Mouse (Mus musculus): ENCODE measurements around the gene Ighmbp2. TPM values are rescaled to one million over a fixed set of nuclear protein-coding genes. Genes with fewer than 3 reads are reported as not detected.
"Not testable (repeated sequence)": the region's sequence is repeated elsewhere in the genome, so short reads cannot be mapped to it uniquely, and the experiment has no call there.

Ighmbp2 gene
- polyA plus RNA-seq, 1 experiment from 2014 or later: 13.8 TPM

GRCm38 (mm10) chr19:3260591-3260990 lies 22.2 kb downstream of the Ighmbp2 start:
- Histone ChIP-seq H3K9ac (no peak overlapping the region), H3K27me3 (no peaks in the 10 kb centered on the region), H3K27ac (no peak overlapping the region), H3K4me2 (replicated peaks) (no peak overlapping the region), H3K9me3 (no peaks in the 10 kb centered on the region), H3K4me1 (no peaks in the 10 kb centered on the region), H3K4me3 (no peak overlapping the region), H3K36me3 (peaks cover 54% of the 10 kb centered on the region)
- no peak for ATAC-seq (ENCODE audit: insufficient number of reproducible peaks, insufficient read depth, low FRiP score, low TSS enrichment)
- 92% methylated on average over 3 of the region's 3 CpGs for WGBS

DNA sequence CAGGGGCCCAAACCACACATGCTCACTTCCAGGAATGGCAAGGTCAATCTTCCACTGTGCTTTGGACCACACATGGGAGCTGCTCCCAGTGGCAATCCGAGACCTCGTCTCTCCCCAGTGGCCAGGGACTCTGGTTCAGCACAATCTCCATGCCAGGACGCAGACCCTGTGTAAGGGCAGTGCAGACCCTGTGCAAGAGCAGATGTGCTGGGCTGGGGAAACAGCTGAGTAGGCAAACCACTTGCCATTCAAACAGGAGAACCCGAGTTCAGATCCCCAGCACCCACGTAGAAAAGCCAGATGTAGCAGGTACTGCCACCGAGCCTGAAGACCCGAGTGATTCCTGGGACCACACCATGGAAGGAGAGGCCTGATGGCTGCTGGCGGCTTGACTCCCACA lies 22.8 kb downstream of the Ighmbp2 start:
- Histone ChIP-seq H3K27ac (no peak overlapping the region), H3K4me3 (no peak overlapping the region), H3K9ac (no peak overlapping the region), H3K4me1 (no peaks in the 10 kb centered on the region), H3K4me2 (replicated peaks) (no peak overlapping the region), H3K36me3 (peaks cover 48% of the 10 kb centered on the region), H3K27me3 (no peaks in the 10 kb centered on the region), H3K9me3 (no peaks in the 10 kb centered on the region)
- 91% methylated on average over 8 of the region's 8 CpGs for WGBS
- no peak for ATAC-seq (ENCODE audit: insufficient number of reproducible peaks, insufficient read depth, low FRiP score, low TSS enrichment)

DNA sequence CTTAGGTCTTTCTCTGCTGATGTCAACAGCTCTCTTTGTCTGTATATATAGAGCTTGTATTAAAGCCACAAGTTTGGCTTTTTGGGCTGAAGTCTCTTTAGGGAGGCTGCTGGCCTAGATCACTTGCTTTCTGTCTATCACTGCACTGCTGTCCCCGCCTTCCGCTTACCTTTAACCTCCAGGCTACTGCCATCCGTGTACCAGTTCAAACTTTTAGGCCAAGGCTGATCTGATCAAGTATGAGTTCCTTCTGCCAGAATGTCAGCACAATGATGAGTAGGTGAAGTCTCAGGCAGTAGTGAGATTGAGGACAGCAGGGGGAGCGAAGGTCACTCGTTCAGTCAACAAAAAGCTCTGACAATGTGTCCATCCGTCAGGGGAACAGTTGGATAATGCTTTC lies 57.6 kb downstream of the Ighmbp2 start:
- H3K9me3 ChIP-seq; H3K4me1 ChIP-seq; H3K36me3 ChIP-seq; H3K9ac ChIP-seq; ATAC-seq (ENCODE audit: insufficient number of reproducible peaks, insufficient read depth, low FRiP score, low TSS enrichment); H3K4me2 ChIP-seq (replicated peaks); H3K4me3 ChIP-seq; H3K27ac ChIP-seq; H3K27me3 ChIP-seq: not testable (repeated sequence)
- WGBS: 76% methylated on average over 5 of the region's 6 CpGs

DNA sequence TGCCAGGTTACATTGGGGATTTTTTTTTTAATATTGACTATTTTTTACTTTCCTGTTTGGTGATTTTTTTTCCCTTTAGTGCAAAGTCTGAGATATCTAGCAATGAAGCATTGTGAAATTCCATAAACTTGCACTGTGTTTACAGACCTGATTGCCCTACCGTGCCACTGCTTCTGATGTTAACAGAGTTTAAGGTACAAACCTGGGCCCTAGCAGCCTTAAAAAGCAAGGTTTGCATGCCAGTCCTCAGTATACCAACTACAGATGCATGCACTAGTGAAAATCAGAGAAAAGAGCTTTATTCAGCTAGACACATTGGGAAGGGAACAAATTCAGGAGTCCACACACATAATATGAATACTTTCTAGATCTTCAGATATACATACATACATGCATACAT lies 67.9 kb downstream of the Ighmbp2 start:
- not testable (repeated sequence) for ATAC-seq (ENCODE audit: insufficient number of reproducible peaks, insufficient read depth, low FRiP score, low TSS enrichment)

More for the DNA sequence above, 67.9 kb downstream of the Ighmbp2 start:
- not testable (repeated sequence) for H3K36me3 ChIP-seq; H3K4me1 ChIP-seq; H3K4me2 ChIP-seq (replicated peaks); H3K9me3 ChIP-seq; H3K27ac ChIP-seq; H3K9ac ChIP-seq; H3K4me3 ChIP-seq; H3K27me3 ChIP-seq
- 67% methylated on average over 1 of the region's 1 CpGs for WGBS

Small RNAs within 50 kb of the gene (microRNA-seq; reads per million reads assigned to microRNA genes)
- gene Mir6984: not detected

Other genes starting within 250 kb of the Ighmbp2 start
- 133 and 135 TPM in 2 replicates for gene Mrpl21, start 116 bp downstream of the Ighmbp2 start, polyA plus RNA-seq (2016; fragmentation: Nextera tagmentation; extraction: Ambion mirVana)
- gene Cpt1a, start 39.3 kb upstream of the Ighmbp2 start, polyA plus RNA-seq (2016; fragmentation: Nextera tagmentation; extraction: Ambion mirVana): 12.3 and 13.0 TPM in 2 replicates
- 0.27 and 0.37 TPM in 2 replicates for gene Tesmin, start 105.8 kb upstream of the Ighmbp2 start, polyA plus RNA-seq (2016; fragmentation: Nextera tagmentation; extraction: Ambion mirVana)
- gene Gal, start 131.5 kb upstream of the Ighmbp2 start, polyA plus RNA-seq (2016; fragmentation: Nextera tagmentation; extraction: Ambion mirVana): 10.5 and 17.0 TPM in 2 replicates

Data from embryonic facial prominence, embryonic 12.5 days (tissue).